8 mouse cellular contexts compared by ENCODE assay signal in the genomic region with DNA sequence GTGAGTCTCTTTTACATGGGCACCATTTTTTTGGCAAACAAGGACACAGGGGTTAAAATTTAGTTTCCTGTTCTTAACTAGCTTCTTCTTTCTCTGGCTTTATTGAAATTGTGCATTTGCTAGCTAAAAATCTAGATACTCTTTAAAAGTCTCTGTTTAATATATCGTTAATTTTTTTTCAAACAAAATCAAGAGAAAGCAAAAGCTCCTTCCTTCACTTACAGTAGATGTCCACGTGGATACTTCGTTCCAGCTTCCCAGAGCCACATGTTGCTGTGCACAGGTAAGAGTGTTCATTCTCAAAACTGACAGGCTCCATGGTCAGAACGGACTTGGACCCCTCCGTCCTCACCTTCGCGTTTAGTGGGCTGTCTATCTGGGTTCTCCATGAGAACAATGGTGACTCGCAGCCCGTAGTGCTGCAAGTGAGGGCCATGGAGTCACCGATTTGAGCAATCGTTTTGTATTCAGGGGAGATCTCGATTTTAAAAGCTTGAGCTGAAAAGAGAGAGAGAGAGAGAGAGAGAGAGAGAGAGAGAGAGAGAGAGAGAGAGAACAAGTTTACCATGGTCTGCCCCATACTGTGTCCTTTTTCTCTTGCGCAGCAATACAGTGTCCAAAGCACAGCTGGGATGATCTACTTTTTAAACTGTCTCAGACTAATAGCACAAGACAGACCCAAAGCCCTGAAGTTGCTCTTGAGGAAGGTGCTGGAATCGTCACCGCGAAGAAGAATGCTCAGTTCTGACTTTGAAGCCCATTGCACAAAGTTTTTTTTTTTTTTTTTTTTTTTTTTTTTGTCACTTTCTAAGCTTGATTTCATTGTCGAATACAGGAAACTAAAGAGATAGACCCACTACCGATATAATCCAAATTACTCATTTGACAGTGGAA. TPM values are rescaled to one million over a fixed set of nuclear protein-coding genes. Genes with fewer than 3 reads are reported as not detected.
A peak's percentile ranks its signal among the peaks of the same experiment; 100 is the strongest.
DNase-seq lines count a peak whose midpoint lies in the region; ATAC-seq lines count a peak whose summit lies in the region.

No protein-coding gene starts in this region.

- WGBS in lung, embryonic 16.5 days = 40% methylated on average over 18 of the region's 18 CpGs
- WGBS in forebrain, embryonic 14.5 days = 19% methylated on average over 18 of the region's 18 CpGs
- 33% methylated on average over 18 of the region's 18 CpGs for WGBS in limb, embryonic 12.5 days
- WGBS in stomach, embryonic 14.5 days = 64% methylated on average over 18 of the region's 18 CpGs

- peaks cover 4% of the 10 kb centered on the region for H3K36me3 ChIP-seq in lung, embryonic 16.5 days (ENCODE audit: control insufficient read depth, insufficient read depth, low read length)
- H3K36me3 ChIP-seq in forebrain, embryonic 14.5 days (ENCODE audit: control insufficient read depth, insufficient read depth, low read length) = no peaks in the 10 kb centered on the region
- H3K36me3 ChIP-seq in limb, embryonic 12.5 days = peaks cover 10% of the 10 kb centered on the region
- H3K36me3 ChIP-seq in stomach, embryonic 14.5 days (ENCODE audit: control insufficient read depth, insufficient read depth, low read length) = no peaks in the 10 kb centered on the region

- no peaks in the 10 kb centered on the region for H3K27me3 ChIP-seq in lung, embryonic 16.5 days (ENCODE audit: control insufficient read depth, insufficient read depth, low read depth, low read length)
- H3K27me3 ChIP-seq in forebrain, embryonic 14.5 days (replicated peaks; ENCODE audit: control insufficient read depth, insufficient read depth, low read length) = no peaks in the 10 kb centered on the region
- H3K27me3 ChIP-seq in limb, embryonic 12.5 days = no peaks in the 10 kb centered on the region
- no peaks in the 10 kb centered on the region for H3K27me3 ChIP-seq in stomach, embryonic 14.5 days (ENCODE audit: control insufficient read depth, insufficient read depth, low read length)

- H3K27ac ChIP-seq in lung, embryonic 16.5 days (ENCODE audit: low read length) = peak overlapping the region; percentile 84
- H3K27ac ChIP-seq in forebrain, embryonic 14.5 days (ENCODE audit: low read depth, low read length) = peak overlapping the region; percentile 66; the same call in 1 of the 2 replicates
- H3K27ac ChIP-seq in limb, embryonic 12.5 days = peak overlapping the region; percentile 87
- H3K27ac ChIP-seq in stomach, embryonic 14.5 days (ENCODE audit: low read length) = peak overlapping the region; percentile 30; the same call in 1 of the 2 replicates

- DNase-seq in lung, postnatal 4 days = no peak
- DNase-seq in forebrain, embryonic 14.5 days (ENCODE audit: low spot score) = no peak
- DNase-seq in MN1 (ENCODE audit: low spot score) = no peak
- no peak for DNase-seq in retina, postnatal 1 day
- no peak for DNase-seq in cerebellum, adult 9-10 months

- H3K9ac ChIP-seq in lung, embryonic 16.5 days (ENCODE audit: low read length) = peak overlapping the region; percentile 67
- H3K9ac ChIP-seq in forebrain, embryonic 14.5 days (ENCODE audit: low read length) = peak overlapping the region; percentile 52
- peak overlapping the region; percentile 62 for H3K9ac ChIP-seq in limb, embryonic 12.5 days (replicated peaks)
- H3K9ac ChIP-seq in stomach, embryonic 14.5 days (replicated peaks; ENCODE audit: low read depth, low read length) = peak overlapping the region; percentile 7; the same call in 1 of the 2 replicates

- no peaks in the 10 kb centered on the region for H3K9me3 ChIP-seq in lung, embryonic 16.5 days (ENCODE audit: control insufficient read depth, low read length)
- no peaks in the 10 kb centered on the region for H3K9me3 ChIP-seq in forebrain, embryonic 14.5 days (replicated peaks; ENCODE audit: control insufficient read depth, low read length)
- H3K9me3 ChIP-seq in limb, embryonic 12.5 days = no peaks in the 10 kb centered on the region
- H3K9me3 ChIP-seq in stomach, embryonic 14.5 days (ENCODE audit: control insufficient read depth, low read depth, low read length) = no peaks in the 10 kb centered on the region

- no peaks in the 10 kb centered on the region; the same call in 1 of the 2 replicates for H3K4me1 ChIP-seq in lung, embryonic 16.5 days (replicated peaks; ENCODE audit: control insufficient read depth, insufficient read depth, low read length)
- peaks cover 4% of the 10 kb centered on the region; the same call in 1 of the 2 replicates for H3K4me1 ChIP-seq in forebrain, embryonic 14.5 days (ENCODE audit: control insufficient read depth, insufficient read depth, low read length)
- H3K4me1 ChIP-seq in limb, embryonic 12.5 days (replicated peaks) = peaks cover 19% of the 10 kb centered on the region
- H3K4me1 ChIP-seq in stomach, embryonic 14.5 days (ENCODE audit: control insufficient read depth, insufficient read depth, low read length) = 0 out of 2 replicates have a peak, but pooled peaks cover 3% of the 10 kb centered on the region

- peak; percentile 68 for ATAC-seq in lung, embryonic 16.5 days (ENCODE audit: low read depth)
- peak; percentile 49 for ATAC-seq in forebrain, embryonic 14.5 days
- no peak; the same call in 1 of the 2 replicates for ATAC-seq in limb, embryonic 12.5 days (ENCODE audit: insufficient number of reproducible peaks, insufficient read depth, low FRiP score, low TSS enrichment, low read depth)
- ATAC-seq in stomach, embryonic 14.5 days (ENCODE audit: insufficient number of reproducible peaks, insufficient read depth, low FRiP score, low read depth) = no peak

- peak overlapping the region; percentile 56 for H3K4me3 ChIP-seq in lung, embryonic 16.5 days (ENCODE audit: low read length)
- H3K4me3 ChIP-seq in forebrain, embryonic 14.5 days (ENCODE audit: low read depth, low read length) = peak overlapping the region; percentile 31
- peak overlapping the region; percentile 50 for H3K4me3 ChIP-seq in limb, embryonic 12.5 days (replicated peaks)
- peak overlapping the region; percentile 33 for H3K4me3 ChIP-seq in stomach, embryonic 14.5 days (ENCODE audit: low read depth, low read length)

- peak overlapping the region; percentile 56 for H3K4me2 ChIP-seq in lung, embryonic 16.5 days (ENCODE audit: low read depth, low read length)
- peak overlapping the region; percentile 50 for H3K4me2 ChIP-seq in forebrain, embryonic 14.5 days (ENCODE audit: low read length)
- H3K4me2 ChIP-seq in limb, embryonic 12.5 days = peak overlapping the region; percentile 65
- peak overlapping the region; percentile 47 for H3K4me2 ChIP-seq in stomach, embryonic 14.5 days (replicated peaks; ENCODE audit: low read depth, low read length)

RNA-seq across cellular contexts. Expression of a gene that starts 0.9 kb away (rescaled TPM):
- polyA plus RNA-seq in lung, embryonic 16.5 days (2015; fragmentation: Nextera tagmentation; extraction: Ambion mirVana) = 117 and 118 TPM in 2 replicates
- 33.1 and 35.6 TPM in 2 replicates for polyA plus RNA-seq in forebrain, embryonic 14.5 days (2014; fragmentation: Nextera tagmentation; extraction: Ambion mirVana)
- 77.8 and 87.7 TPM in 2 replicates for polyA plus RNA-seq in limb, embryonic 12.5 days (2016; fragmentation: Nextera tagmentation; extraction: Ambion mirVana)
- polyA plus RNA-seq in stomach, embryonic 14.5 days (2014; fragmentation: Nextera tagmentation; extraction: Ambion mirVana) = 68.1 and 70.0 TPM in 2 replicates

Comparison
In these comparisons a context has a peak if more than half of its experiments do, and no peak if none do; other contexts are left out.
1. ATAC-seq: peak in lung, embryonic 16.5 days (single experiment) and forebrain, embryonic 14.5 days (single experiment); none in limb, embryonic 12.5 days (single experiment) and stomach, embryonic 14.5 days (single experiment).
2. H3K27ac ChIP-seq: peak in every context shown above with its lines; median percentile 87 in limb, embryonic 12.5 days; 84 in lung, embryonic 16.5 days; 66 in forebrain, embryonic 14.5 days; 30 in stomach, embryonic 14.5 days.
3. H3K9ac ChIP-seq: peak in every context shown above with its lines; median percentile 67 in lung, embryonic 16.5 days; 62 in limb, embryonic 12.5 days; 52 in forebrain, embryonic 14.5 days; 7 in stomach, embryonic 14.5 days.
4. Peak in every context shown above with its lines, with median percentiles within 50 percentile points of each other: H3K4me2 ChIP-seq and H3K4me3 ChIP-seq.